Mouse (Mus musculus) retina, embryonic 14.5 days (tissue): ENCODE measurements around the gene Ythdf2.

ENCODE experiments used
- DNase-seq: peaks from one replicate; pipeline ENCODE4 v3.0.0-alpha.2; 2015; ENCODE audit warnings: low spot score

Ythdf2 gene

DNA sequence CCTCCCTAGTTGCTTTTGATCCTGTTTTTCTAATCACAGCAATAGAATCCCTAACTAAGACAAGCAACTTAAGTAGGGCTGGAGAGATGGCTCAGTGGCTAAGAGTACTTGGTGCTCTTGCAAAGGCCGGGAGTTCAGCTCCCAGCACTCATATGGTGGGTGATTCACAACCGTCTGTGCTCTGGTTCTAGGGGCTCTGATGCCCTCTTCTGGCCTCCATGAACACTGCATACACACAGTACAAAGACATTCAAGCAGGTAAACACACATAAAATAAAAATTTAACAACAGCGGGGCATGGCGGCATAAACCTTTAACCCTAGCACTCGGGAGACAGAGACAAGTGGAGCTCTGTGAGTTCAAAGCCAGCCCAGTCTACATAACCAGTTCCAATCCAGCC is 65.9 kb downstream of the Ythdf2 start:
- DNase-seq, result no peak

DNA sequence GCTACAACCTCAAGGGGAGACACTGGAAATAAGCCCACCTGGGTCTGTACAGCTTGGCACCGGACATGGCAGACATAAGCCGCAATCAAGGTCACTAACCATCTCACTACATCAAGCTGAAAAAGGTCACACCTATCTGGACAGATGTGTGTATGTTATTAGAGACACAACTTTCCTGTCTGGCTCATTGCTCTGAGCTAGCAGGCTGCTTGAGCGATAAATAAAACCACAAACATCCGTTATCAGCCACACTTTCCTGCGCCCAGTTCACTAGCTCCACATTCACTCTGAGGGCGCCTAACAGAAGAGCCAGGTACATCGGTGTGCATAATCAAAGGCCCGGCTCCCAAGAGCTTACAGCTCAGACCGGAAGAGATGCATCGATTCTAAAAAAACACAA is 67.0 kb downstream of the Ythdf2 start:
- DNase-seq, result no peak

DNA sequence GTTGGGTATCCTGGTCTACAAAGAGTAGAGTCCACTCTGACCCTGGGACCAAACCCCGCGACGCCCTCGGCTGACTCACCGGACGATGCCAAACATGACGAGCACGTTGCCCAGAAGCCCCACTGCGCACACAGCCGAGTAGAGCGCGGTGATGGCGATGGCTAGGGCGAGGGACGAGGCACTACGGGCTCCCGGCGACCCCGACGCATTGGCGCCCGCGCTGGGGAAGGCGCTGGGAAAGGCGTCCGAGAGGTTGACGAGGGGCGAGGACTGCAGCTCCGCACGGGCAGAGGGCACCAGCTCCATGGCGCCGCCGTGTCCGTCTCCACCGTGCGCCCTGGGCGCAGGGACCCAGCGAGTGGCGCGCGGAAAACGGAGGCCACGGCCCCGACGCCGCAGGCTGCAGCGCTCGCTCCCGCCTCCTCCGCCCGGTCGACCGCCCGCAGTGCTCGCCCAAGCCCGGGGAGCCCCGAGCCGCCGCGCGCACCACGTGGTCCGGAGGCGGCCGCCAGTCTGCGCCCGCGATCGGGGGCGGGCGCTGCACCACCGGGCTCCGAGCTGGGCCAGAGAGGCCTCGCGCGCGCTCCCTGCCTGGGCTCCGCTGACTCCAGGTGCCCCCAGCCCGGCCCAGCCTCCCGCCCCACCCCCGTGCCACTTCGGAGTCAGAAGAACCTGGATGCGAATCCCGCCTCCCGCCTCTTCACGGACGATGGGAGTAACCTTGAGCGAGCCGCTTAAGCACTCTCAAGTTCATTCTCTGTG is 67.8 kb downstream of the Ythdf2 start, which contains the start of gene Oprd1:
TSS of gene Oprd1 (minus strand) at position 407 of the 762 bp plus-strand sequence.
- peak; percentile 19 for DNase-seq

DNA sequence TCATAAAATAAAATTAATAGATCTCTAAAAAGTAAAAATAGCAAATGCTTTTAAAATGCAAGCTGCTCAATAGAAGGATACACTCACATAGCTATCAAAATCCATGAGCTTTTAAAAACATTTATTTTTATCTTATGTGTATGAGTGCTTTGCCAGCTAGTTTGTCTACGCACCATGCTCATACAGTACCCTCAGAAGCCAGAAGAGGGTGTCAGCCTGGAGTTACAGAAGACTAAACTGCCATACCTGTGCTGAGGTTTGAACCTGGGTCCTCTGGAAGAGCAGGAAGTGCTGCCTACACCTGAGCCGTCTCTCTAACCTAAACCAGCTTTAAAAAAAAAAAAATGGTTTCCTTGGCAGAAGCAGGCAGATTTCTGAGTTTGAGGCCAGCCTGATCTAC is 73.5 kb downstream of the Ythdf2 start:
- DNase-seq, result no peak

DNA sequence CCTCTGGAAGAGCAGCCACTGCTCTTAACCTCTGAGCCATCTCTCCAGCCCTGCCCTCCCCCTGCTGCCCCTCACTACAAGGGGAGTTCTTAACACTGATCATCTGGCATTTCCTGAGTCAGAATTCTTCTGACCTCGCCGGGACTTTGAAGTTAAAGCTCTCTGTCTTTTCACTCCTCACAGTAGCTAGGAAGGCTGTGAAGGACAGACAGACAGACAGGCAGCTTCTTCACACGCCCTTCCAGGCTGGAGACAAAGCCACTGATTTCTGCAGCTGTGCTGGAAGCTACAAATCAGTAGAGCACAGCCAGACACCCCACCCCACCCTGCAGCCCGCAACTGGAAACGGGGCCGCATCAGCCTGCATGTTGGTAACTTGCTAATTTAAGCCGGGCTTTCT is 75.1 kb downstream of the Ythdf2 start:
- no peak for DNase-seq
